Mouse (Mus musculus) brain, adult 2 months (tissue): Measurements from ENCODE around the gene Krt88.

Experiments used
- DNase-seq: peaks from one replicate; pipeline ENCODE4 v3.0.0; 2011; ENCODE audit warnings: low read depth, low spot score

The Krt88 gene

DNA sequence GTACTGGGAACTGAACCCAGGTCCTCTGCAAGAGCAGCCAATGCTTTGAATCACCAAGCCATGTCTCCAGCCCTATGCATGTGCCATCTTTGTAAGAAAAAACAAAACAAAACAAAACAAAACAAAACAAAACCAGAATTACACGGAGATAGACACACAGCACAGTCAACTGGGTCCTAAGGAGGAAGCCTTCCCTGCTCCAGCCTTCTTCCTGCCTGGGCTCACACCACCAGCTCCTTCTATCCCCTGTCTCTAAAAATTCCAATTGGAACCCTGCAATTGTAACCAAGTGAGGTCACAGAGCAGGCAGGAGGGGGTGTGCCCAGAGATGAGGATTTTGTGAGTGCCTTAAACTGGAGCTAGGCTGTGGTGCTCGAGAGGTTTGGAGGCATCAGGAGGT lies at the start of gene Krt88:
Krt88 (plus strand) TSS at position 301 of the 400 bp plus-strand sequence.
- no peak for DNase-seq

- DNase-seq: no peak
Measured at GRCm38 (mm10) chr15:101398269-101398668, 49.3 kb upstream of the Krt88 start.

GRCm38 (mm10) chr15:101410775-101411174 lies 36.8 kb upstream of the Krt88 start, which contains the start of gene Krt7:
Krt7 (plus strand) TSS chr15:101411043.
- no peak for DNase-seq

GRCm38 (mm10) chr15:101412188-101412587 lies 35.4 kb upstream of the Krt88 start:
- DNase-seq: no peak

DNA sequence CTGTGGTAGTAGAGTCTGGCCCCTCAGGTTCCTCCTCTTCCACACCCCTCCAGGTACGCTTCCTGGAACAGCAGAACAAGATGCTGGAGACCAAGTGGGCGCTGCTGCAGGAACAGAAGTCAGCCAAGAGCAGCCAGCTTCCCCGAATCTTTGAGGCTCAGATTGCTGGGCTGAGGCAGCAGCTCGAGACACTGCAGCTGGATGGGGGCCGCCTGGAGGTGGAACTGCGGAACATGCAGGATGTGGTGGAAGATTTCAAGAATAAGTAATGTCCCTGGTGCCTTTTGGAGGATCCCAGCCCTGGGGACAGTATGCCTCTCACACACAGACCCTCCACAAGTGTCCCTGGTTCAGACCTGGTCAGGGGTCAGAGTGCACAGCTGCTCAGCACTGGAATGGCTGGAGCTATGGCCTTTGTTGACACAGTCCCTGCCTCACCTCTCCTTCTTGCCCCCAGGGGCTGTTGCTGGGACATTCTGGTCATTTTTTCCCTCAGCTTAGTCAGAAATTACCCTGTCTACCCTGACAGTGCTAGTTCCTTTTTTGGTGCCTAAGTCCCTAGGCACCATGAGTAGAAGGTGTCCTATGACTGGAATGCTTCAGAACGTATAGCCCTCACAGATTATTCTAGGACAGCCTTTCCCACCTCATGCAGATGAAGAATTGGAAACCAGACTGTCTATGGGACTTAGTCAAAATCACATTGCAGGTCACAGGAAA lies 33.5 kb upstream of the Krt88 start:
- DNase-seq: no peak

- DNase-seq: peak; percentile 32
Measured at GRCm38 (mm10) chr15:101414807-101415565, 32.6 kb upstream of the Krt88 start.

GRCm38 (mm10) chr15:101418950-101419349 lies 28.6 kb upstream of the Krt88 start:
- peak; percentile 20 for DNase-seq

- peak; percentile 13 for DNase-seq
Measured at GRCm38 (mm10) chr15:101420903-101421302, 26.6 kb upstream of the Krt88 start.

GRCm38 (mm10) chr15:101424914-101425313 lies 22.6 kb upstream of the Krt88 start:
- DNase-seq: no peak

- DNase-seq: no peak
Measured at GRCm38 (mm10) chr15:101436611-101437010, 10.9 kb upstream of the Krt88 start.

GRCm38 (mm10) chr15:101438555-101438954 lies 9.0 kb upstream of the Krt88 start, which contains the start of gene Krt87:
Krt87 (minus strand) TSS chr15:101438804.
- no peak for DNase-seq

- DNase-seq: peak; percentile 45
Measured at GRCm38 (mm10) chr15:101440837-101441236, 6.7 kb upstream of the Krt88 start.

DNA sequence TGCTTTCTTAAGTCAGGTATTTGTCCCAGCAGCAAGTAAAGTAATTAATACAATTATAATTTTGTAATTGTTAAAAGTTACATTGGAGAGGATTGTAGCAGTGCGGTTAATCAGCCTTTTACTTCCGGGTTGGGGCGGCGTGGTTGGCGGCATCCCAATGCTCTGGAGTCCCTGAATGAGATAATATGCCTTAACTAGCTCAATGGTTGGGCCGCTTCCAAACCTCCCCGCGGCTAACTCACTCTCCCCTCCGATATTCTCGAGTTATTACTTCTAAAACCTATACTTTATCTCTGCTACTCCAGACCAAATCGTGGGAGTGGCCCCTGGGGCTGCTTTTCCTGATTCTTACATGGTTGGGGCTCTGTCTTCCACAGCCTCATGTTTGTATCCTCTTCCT lies 972 bp upstream of the Krt88 start:
- DNase-seq: no peak

DNA sequence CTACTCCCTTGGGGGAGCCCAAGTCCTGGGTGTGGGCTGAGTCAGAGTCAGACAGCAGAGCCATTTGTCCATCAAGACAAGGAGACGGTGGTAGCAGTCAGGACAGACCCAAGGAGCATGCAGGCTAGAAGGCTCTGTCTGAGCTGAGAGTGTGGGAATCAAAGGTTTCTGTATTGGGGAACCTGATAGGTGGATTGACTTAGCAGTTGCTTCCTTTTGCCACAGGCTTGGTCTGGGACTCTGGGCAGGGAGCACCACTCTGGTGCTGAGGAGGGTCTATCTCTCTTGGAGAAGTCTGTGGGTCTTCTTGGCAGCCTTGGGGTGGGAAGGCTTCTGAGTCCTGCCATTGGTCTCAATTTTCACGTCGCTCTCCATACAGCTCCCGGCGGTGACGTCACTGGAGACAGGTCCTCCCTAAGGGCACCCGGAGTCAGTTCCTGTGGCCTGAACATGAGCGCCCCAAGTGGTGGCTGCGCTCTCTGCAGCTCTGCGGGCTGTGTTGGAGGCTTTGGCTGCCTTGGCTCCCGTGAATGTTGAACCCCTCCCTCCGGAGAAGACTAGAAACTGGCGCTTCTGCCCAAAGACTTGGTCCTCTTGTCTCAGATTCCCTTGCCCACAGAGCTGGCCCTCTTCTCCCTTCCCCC lies 5.7 kb downstream of the Krt88 start:
- DNase-seq: peak; percentile 69

- DNase-seq: no peak
Measured at GRCm38 (mm10) chr15:101454774-101455173, 7.2 kb downstream of the Krt88 start.

DNA sequence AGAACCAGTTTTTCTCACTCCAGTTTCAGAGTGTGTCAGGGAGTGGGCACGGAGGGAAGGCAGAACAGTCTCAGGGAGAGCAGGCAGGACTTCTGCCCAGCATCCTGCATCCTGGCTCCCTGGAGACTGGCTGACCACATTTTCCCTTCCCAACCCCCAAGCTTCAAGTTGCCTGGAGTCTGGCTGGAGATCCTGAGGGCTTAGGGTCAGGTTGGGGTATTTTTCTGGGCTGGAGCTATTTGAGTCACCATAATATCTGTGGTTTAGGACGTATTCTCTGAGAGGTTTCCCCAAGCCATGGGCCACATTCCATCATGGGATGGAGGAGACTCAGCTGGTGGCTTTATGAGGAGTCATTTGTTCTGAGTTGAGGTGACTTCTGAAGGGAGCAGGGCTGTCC lies 7.7 kb downstream of the Krt88 start:
- DNase-seq: no peak

DNA sequence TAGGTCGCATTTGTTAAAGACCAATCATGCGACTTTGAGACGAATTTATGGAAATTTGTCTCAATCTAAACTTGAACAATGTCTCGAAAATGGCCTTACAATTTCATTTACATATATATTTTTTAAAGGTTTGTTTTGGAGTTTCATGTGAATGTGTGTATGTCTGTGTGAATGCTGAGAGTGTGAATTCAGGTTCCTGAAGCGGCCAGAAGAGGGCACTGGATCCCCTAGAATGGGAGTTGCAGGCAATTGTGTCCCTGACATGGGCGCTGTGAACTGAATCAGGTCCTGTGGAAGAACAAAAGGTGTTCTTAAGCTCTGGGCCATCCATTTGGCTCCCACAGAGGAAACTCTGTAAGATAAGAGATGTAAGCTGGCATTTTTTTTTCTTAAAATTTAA lies 8.3 kb downstream of the Krt88 start:
- DNase-seq: no peak

DNA sequence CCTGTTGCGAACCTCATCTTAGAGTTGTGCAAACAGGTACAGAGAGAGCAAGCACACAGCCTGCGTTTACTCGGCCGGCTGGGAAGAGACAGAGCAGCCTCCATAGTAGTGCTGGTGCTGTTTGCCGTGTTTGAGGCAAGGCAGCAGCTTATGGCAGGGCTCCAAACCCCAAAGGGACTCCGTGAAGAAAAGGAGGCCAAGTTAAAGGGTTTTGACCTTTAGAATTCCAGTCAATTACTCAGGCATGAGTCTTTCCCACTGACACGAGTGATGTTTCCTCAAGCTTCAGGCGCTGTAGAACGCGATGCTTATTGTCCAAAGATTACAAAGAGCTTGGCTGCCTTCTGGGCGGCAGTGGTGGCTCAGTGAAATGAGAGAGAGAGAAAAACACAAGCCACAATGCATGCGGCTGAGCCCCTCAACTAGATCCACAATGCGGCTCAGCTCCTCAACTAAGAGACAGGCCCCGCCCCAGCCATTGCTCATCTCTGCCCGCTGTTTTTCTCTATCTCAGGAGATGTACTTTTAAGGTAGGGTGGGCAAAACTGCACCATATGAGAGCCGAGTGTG lies 10.9 kb downstream of the Krt88 start:
- no peak for DNase-seq

DNA sequence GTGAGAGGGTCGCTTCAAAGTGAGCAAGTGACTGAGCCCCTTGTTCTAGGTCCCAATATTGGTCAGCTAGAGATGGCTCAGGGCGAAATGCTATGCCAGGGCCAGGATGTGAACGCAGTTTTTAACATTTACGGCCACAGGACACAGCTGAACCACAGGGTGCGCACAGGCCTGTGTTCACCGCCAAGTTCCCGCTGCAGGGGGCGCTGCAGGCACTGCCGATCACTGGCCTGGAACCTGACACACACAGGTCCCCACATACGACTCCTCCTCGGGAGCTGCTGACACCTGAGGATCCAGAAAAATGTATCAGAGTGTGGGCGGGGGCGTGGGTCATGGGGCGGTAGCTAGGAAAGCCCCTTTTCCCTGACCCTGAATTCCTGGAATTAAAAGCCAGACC lies 11.7 kb downstream of the Krt88 start:
- no peak for DNase-seq

- DNase-seq: no peak
Measured at GRCm38 (mm10) chr15:101463651-101464050, 16.1 kb downstream of the Krt88 start, which contains the start of gene Krt81. Krt81 (minus strand) TSS chr15:101463751.

GRCm38 (mm10) chr15:101469093-101469492 lies 21.5 kb downstream of the Krt88 start:
- no peak for DNase-seq

DNA sequence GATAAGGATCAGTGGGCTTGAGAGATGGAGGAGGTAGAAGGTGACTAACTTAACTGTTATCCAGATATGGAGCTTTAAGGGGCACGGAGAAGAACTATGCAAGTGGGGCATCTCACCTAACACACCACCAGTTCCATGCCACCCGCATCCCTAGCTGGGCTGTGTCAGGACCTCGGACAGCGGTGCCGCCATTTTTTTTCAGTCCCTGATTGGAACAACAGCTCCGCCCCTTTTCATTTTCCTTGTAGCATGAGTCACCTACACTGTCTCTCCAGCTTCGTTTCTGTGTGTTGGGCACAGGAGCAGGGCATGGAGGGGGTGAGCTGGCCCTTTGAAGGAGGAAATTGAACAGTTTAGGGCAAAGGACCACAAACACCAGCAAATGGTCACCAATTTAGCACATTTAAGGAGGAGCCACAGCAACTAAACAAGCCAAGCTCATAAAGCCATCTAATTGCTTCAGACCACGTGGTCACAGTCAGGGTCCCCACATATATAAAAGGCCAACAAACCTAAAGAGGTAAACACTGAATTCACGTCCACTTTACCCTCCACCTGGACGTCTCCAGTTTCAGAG lies 25.5 kb downstream of the Krt88 start, which contains the start of gene Krt86:
Krt86 (plus strand) TSS at position 527 of the 577 bp plus-strand sequence.
- no peak for DNase-seq
